ENCODE assay signal across 8 mouse cellular contexts in the genomic region with DNA sequence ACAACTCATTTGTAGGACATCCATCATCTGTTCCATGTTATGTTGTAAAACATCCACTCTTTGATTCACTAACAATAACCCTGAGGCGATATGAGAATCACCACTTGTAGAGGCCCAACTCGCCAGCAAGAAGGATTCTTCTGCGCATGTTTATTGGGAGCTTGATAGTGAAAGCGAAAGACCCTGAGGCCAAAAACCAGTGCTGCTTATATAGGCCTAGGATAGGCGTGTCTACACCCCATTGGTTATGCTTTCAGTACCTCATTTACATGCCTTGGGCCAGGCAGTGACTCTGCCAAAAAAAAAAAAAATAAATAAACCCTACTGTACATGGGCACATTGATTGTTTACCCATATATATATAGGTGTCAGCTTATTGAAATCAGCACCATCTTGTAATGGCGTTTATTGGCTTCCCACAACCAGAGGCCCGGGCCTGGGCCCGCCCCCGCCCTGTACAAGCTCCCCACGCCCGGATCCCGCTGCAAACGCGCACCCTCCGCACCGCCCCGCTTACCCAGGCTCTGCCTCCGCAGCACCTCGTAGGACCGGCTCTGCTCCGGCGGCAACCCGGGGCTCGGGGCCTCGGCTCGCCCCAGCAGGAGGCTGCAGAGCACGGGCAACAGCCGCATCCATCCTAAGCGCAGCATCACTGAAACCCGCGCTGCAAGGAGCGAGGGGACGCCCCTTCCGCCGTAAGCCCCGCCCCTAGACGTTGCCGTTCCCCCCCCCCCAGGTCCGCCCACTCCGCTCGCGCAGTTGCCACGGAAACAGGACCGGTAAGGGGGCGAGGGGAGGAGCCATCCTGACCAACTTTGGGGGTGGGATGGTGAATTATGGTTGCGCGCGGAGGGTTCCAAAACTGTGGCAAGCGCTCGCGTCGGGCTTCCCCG. TPM values are rescaled to one million over a fixed set of nuclear protein-coding genes. Genes with fewer than 3 reads are reported as not detected.
DNase-seq lines count a peak whose midpoint lies in the region; ATAC-seq and TF ChIP-seq lines count a peak whose summit lies in the region.

A gene (minus strand): TSS at position 673 of the 893 bp plus-strand sequence.

- no peaks in the 10 kb centered on the region for H3K27me3 ChIP-seq in embryonic facial prominence, embryonic 15.5 days
- no peaks in the 10 kb centered on the region for H3K27me3 ChIP-seq in heart, embryonic 10.5 days (ENCODE audit: insufficient read depth, poor library complexity, severe bottlenecking)
- no peaks in the 10 kb centered on the region for H3K27me3 ChIP-seq in kidney, embryonic 15.5 days
- H3K27me3 ChIP-seq in liver, adult 2 months (ENCODE audit: control insufficient read depth, insufficient read depth, low read length), result no peaks in the 10 kb centered on the region

- peak within 1 kb of the TSS; percentile 84 for H3K4me3 ChIP-seq in bone marrow macrophage, adult 2 months (ENCODE audit: insufficient read depth, low read length)
- peak within 1 kb of the TSS; percentile 68 for H3K4me3 ChIP-seq in embryonic facial prominence, embryonic 15.5 days (replicated peaks)
- H3K4me3 ChIP-seq in heart, embryonic 10.5 days, result peak within 1 kb of the TSS; percentile 90
- peak within 1 kb of the TSS; percentile 80 for H3K4me3 ChIP-seq in kidney, embryonic 15.5 days (replicated peaks)
- peak within 1 kb of the TSS; percentile 90 for H3K4me3 ChIP-seq in liver, adult 2 months (ENCODE audit: insufficient read depth, low read depth, low read length)

- H3K4me1 ChIP-seq in bone marrow macrophage, adult 2 months (ENCODE audit: control insufficient read depth, insufficient read depth, low read length), result peaks cover 17% of the 10 kb centered on the region
- peaks cover 7% of the 10 kb centered on the region; the same call in 1 of the 2 replicates for H3K4me1 ChIP-seq in embryonic facial prominence, embryonic 15.5 days
- H3K4me1 ChIP-seq in heart, embryonic 10.5 days, result peaks cover 13% of the 10 kb centered on the region; the same call in 1 of the 2 replicates
- H3K4me1 ChIP-seq in kidney, embryonic 15.5 days, result peaks cover 11% of the 10 kb centered on the region
- H3K4me1 ChIP-seq in liver, adult 2 months (ENCODE audit: control insufficient read depth, insufficient read depth, low read length), result no peaks in the 10 kb centered on the region; the same call in 1 of the 2 replicates

- TF ChIP-seq POLR2A in bone marrow macrophage, adult 2 months (IDR thresholded peaks at IDR 0.05; ENCODE audit: borderline replicate concordance, low read depth, low read length), result no peak
- no peak for TF ChIP-seq POLR2A in liver, adult 2 months (IDR thresholded peaks at IDR 0.05; ENCODE audit: extremely low read depth, insufficient read depth, low read length)

- 6% methylated on average over 53 of the region's 53 CpGs for whole genome bisulfite sequencing in embryonic facial prominence, embryonic 15.5 days
- 9% methylated on average over 53 of the region's 53 CpGs for WGBS in heart, embryonic 10.5 days
- WGBS in kidney, embryonic 15.5 days, result 8% methylated on average over 53 of the region's 53 CpGs
- 14% methylated on average over 53 of the region's 53 CpGs for WGBS in liver, adult 2 months

- H3K4me2 ChIP-seq in embryonic facial prominence, embryonic 15.5 days (replicated peaks), result peak within 1 kb of the TSS; percentile 63
- peak within 1 kb of the TSS; percentile 70 for H3K4me2 ChIP-seq in kidney, embryonic 15.5 days

- peak; percentile 90 for ATAC-seq in embryonic facial prominence, embryonic 15.5 days (ENCODE audit: insufficient number of reproducible peaks, low FRiP score, low TSS enrichment, low read depth)
- ATAC-seq in kidney, embryonic 15.5 days (replicated peaks; ENCODE audit: low FRiP score), result peak; percentile 80
- peak; percentile 68 for ATAC-seq in monocyte, adult 5-6 weeks (replicated peaks; ENCODE audit: insufficient number of reproducible peaks, low FRiP score, low TSS enrichment, poor library complexity, severe bottlenecking)

- TF ChIP-seq CTCF in bone marrow macrophage, adult 2 months (IDR thresholded peaks at IDR 0.05; ENCODE audit: low read depth, low read length), result no peak
- TF ChIP-seq CTCF in liver, adult 2 months (IDR thresholded peaks at IDR 0.05; ENCODE audit: low read depth, low read length), result no peak

- no peak within 1 kb of the TSS; the same call in 1 of the 2 replicates for H3K27ac ChIP-seq in bone marrow macrophage, adult 2 months (ENCODE audit: insufficient read depth, low read depth, low read length)
- peak within 1 kb of the TSS; percentile 77 for H3K27ac ChIP-seq in embryonic facial prominence, embryonic 15.5 days (replicated peaks)
- peak within 1 kb of the TSS; percentile 89 for H3K27ac ChIP-seq in heart, embryonic 10.5 days
- peak within 1 kb of the TSS; percentile 81 for H3K27ac ChIP-seq in kidney, embryonic 15.5 days
- H3K27ac ChIP-seq in liver, adult 2 months (replicated peaks; ENCODE audit: insufficient read depth, low read depth, low read length), result no peak within 1 kb of the TSS

- H3K9me3 ChIP-seq in embryonic facial prominence, embryonic 15.5 days (replicated peaks), result no peaks in the 10 kb centered on the region
- no peaks in the 10 kb centered on the region for H3K9me3 ChIP-seq in heart, embryonic 10.5 days
- peaks cover 6% of the 10 kb centered on the region; the same call in 1 of the 2 replicates for H3K9me3 ChIP-seq in kidney, embryonic 15.5 days (replicated peaks)

- peaks cover 16% of the 10 kb centered on the region for H3K36me3 ChIP-seq in embryonic facial prominence, embryonic 15.5 days
- H3K36me3 ChIP-seq in heart, embryonic 10.5 days, result peaks cover 18% of the 10 kb centered on the region
- H3K36me3 ChIP-seq in kidney, embryonic 15.5 days, result peaks cover 20% of the 10 kb centered on the region
- H3K36me3 ChIP-seq in liver, adult 2 months (ENCODE audit: control insufficient read depth, insufficient read depth, low read length), result no peaks in the 10 kb centered on the region

- no peaks in the 10 kb centered on the region for H3K79me2 ChIP-seq in liver, adult 2 months (ENCODE audit: control insufficient read depth, insufficient read depth, low read length)

- DNase-seq in 416B (ENCODE audit: low read depth), result peak; percentile 74
- DNase-seq in heart, embryonic 10.5 days (ENCODE audit: low spot score), result peak; percentile 94
- no peak for DNase-seq in liver, adult 2 months (ENCODE audit: extremely low read depth, low read depth, low spot score)
- peak; percentile 51 for DNase-seq in spleen, postnatal 36 days (ENCODE audit: low spot score in 2 of 2)

- H3K9ac ChIP-seq in embryonic facial prominence, embryonic 15.5 days, result peak within 1 kb of the TSS; percentile 64
- peak within 1 kb of the TSS; percentile 80 for H3K9ac ChIP-seq in kidney, embryonic 15.5 days
- peak within 1 kb of the TSS; percentile 46; the same call in 1 of the 2 replicates for H3K9ac ChIP-seq in liver, adult 2 months (ENCODE audit: low read depth, low read length)

RNA-seq across cellular contexts. Expression of the gene that starts here (rescaled TPM):
- 32.9 and 35.7 TPM in 2 replicates for polyA plus RNA-seq in bone marrow macrophage, adult 2 months (2012; ENCODE audit: insufficient read depth, insufficient read length, missing spikeins)
- polyA plus RNA-seq in embryonic facial prominence, embryonic 15.5 days (2015; fragmentation: Nextera tagmentation; extraction: Ambion mirVana), result 90.1 and 91.9 TPM in 2 replicates
- 58.7 and 77.1 TPM in 2 replicates for polyA plus RNA-seq in heart, embryonic 10.5 days (2016; fragmentation: Nextera tagmentation; extraction: Ambion mirVana)
- polyA plus RNA-seq in kidney, embryonic 15.5 days (2015; fragmentation: Nextera tagmentation; extraction: Ambion mirVana), result 102 and 105 TPM in 2 replicates
- 2.0 and 2.1 TPM in 2 replicates for total RNA-seq in liver, adult 2 months (2014; rRNA removed)
- polyA plus RNA-seq in liver, adult 2 months (2012; rRNA removed), result 4.2 and 7.2 TPM in 2 replicates
- total RNA-seq in monocyte, adult 5-6 weeks (2017), result 33.0 to 67.3 TPM (median 42.5 TPM) in 3 replicates

Comparison
In these comparisons a context has a peak if more than half of its experiments do, and no peak if none do; other contexts are left out.
1. RNA of the gene that starts here (total RNA-seq): 33.0 to 67.3 TPM in monocyte, adult 5-6 weeks; 2.0 to 2.1 TPM in liver, adult 2 months; every median in the first group is over 10 times any median in the second.
2. H3K27ac ChIP-seq: peak in embryonic facial prominence, embryonic 15.5 days (single experiment), heart, embryonic 10.5 days (single experiment) and kidney, embryonic 15.5 days (single experiment); none in bone marrow macrophage, adult 2 months (single experiment) and liver, adult 2 months (single experiment).
3. Peak in every context shown above with its lines, with median percentiles within 50 percentile points of each other: H3K4me3 ChIP-seq, ATAC-seq and H3K9ac ChIP-seq.